Mouse (Mus musculus) forebrain, embryonic 14.5 days (tissue): ENCODE measurements around the gene Arrdc4. TPM values are rescaled to one million over a fixed set of nuclear protein-coding genes. Genes with fewer than 3 reads are reported as not detected.

Experiments
- ATAC-seq: fragments of 200-750 bp; cut with Nextera tagmentation; 2 replicates; pipeline ENCODE4 v1.8.0; 2017; ENCODE audit warnings: mild to moderate bottlenecking, moderate library complexity
- DNase-seq: peaks from one replicate; pipeline ENCODE4 v3.0.0-alpha.2; 2015; ENCODE audit warnings: low spot score
- H3K27ac ChIP-seq: fragments of 300-500 bp; sonication (generic); 2 replicates; pipeline ENCODE4 v1.5.1; 2014; ENCODE audit warnings: low read depth, mild to moderate bottlenecking, control low read depth, low read length, moderate library complexity
- H3K27me3 ChIP-seq: fragments of 300-500 bp; sonication (generic); replicated peaks from 2 replicates; pipeline ENCODE4 v1.6.1; 2014; ENCODE audit warnings: low read length, control low read depth, mixed read lengths; ENCODE audit not compliant: control insufficient read depth, insufficient read depth
- H3K36me3 ChIP-seq: fragments of 300-500 bp; sonication (generic); 2 replicates; pipeline ENCODE4 v1.6.1; 2014; ENCODE audit warnings: low read length, control low read depth; ENCODE audit not compliant: control insufficient read depth, insufficient read depth
- H3K4me1 ChIP-seq: fragments of 300-500 bp; sonication (generic); 2 replicates; pipeline ENCODE4 v1.6.1; 2014; ENCODE audit warnings: antibody characterized with exemption, low read length, control low read depth; ENCODE audit not compliant: control insufficient read depth, insufficient read depth
- H3K4me2 ChIP-seq: fragments of 300-500 bp; sonication (generic); 2 replicates; pipeline ENCODE4 v1.6.1; 2014; ENCODE audit warnings: mild to moderate bottlenecking, control low read depth, low read length
- H3K4me3 ChIP-seq: fragments of 300-500 bp; sonication (generic); 2 replicates; pipeline ENCODE4 v1.5.1; 2014; ENCODE audit warnings: low read depth, low read length, control low read depth
- H3K9ac ChIP-seq: fragments of 300-500 bp; sonication (generic); 2 replicates; pipeline ENCODE4 v1.6.1; 2014; ENCODE audit warnings: mild to moderate bottlenecking, low read length, control low read depth, moderate library complexity
- H3K9me3 ChIP-seq: fragments of 300-500 bp; sonication (generic); replicated peaks from 2 replicates; pipeline ENCODE4 v1.6.1; 2016; ENCODE audit warnings: low read length, control low read depth, mixed read lengths; ENCODE audit not compliant: control insufficient read depth
- WGBS: fragments of 180-500 bp; shearing (Covaris S2); extraction: QIAGEN DNeasy Blood & Tissue Kit; methylation state at CpG from one replicate; pipeline ENCODE4 v1.1.7; 2014; 5-methylcytosine and 5-hydroxymethylcytosine counted together
- polyA plus RNA-seq: library from polyadenylated mRNA; unstranded; fragments of >200 nt; fragmentation: Nextera tagmentation; extraction: Ambion mirVana; gene quantifications from 2 replicates; pipeline ENCODE4 v1.2.1, GENCODE M21; 2014

Arrdc4 gene
- polyA plus RNA-seq, 1 experiment from 2014 or later = 27.7 TPM

GRCm38 (mm10) chr7:68749919-68750318 lies 878 bp upstream of the Arrdc4 start:
- Histone ChIP-seq H3K4me3 (peak overlapping the region; percentile 72; the same call in 1 of the 2 replicates), H3K27me3 (no peaks in the 10 kb centered on the region), H3K27ac (no peak overlapping the region), H3K4me1 (peaks cover 15% of the 10 kb centered on the region), H3K9ac (no peak overlapping the region), H3K4me2 (peak overlapping the region; percentile 89), H3K36me3 (no peaks in the 10 kb centered on the region), H3K9me3 (no peaks in the 10 kb centered on the region)
- ATAC-seq = no peak
- DNase-seq = no peak
- WGBS = 64% methylated on average over 8 of the region's 8 CpGs

GRCm38 (mm10) chr7:68748361-68748760 lies 680 bp downstream of the Arrdc4 start:
- ATAC-seq = no peak
- 15% methylated on average over 8 of the region's 8 CpGs for WGBS
- peaks cover 21% of the 10 kb centered on the region for H3K4me1 ChIP-seq
- peak overlapping the region; percentile 72 for H3K27ac ChIP-seq
- peaks cover under 1% of the 10 kb centered on the region for H3K36me3 ChIP-seq
- peak; percentile 61 for DNase-seq
- peak overlapping the region; percentile 72 for H3K4me3 ChIP-seq
- no peaks in the 10 kb centered on the region for H3K27me3 ChIP-seq
- H3K9me3 ChIP-seq = no peaks in the 10 kb centered on the region
- peak overlapping the region; percentile 85 for H3K9ac ChIP-seq
- peak overlapping the region; percentile 89 for H3K4me2 ChIP-seq

DNA sequence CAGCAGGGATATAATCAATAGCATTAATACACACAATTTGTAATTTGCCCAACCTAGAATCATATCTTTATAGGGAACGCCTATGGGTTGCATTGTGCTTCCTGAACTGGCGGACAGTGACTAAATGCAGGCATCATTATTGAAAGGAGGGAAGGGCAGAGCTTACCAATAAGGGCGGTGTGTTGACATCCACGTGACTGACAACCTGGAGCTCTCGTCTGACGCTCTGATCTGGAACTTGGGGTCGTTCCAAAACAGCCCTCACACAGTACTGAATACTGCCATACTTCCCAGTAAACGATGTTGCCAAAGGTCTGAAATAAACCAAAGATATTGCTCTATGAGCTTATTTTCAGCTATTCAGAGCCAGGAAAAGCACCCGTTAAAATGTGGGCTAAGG lies 4.4 kb downstream of the Arrdc4 start:
- peak overlapping the region; percentile 26; the same call in 1 of the 2 replicates for H3K9ac ChIP-seq
- WGBS = 28% methylated on average over 9 of the region's 9 CpGs
- DNase-seq (peak; percentile 84), ATAC-seq (peak; percentile 24)
- H3K4me2 ChIP-seq = peak overlapping the region; percentile 27
- H3K27me3 ChIP-seq = no peaks in the 10 kb centered on the region
- H3K27ac ChIP-seq = peak overlapping the region; percentile 56
- peaks cover 21% of the 10 kb centered on the region for H3K4me1 ChIP-seq
- H3K36me3 ChIP-seq = peaks cover 34% of the 10 kb centered on the region
- no peak overlapping the region for H3K4me3 ChIP-seq
- no peaks in the 10 kb centered on the region for H3K9me3 ChIP-seq

GRCm38 (mm10) chr7:68744206-68744605 lies 4.8 kb downstream of the Arrdc4 start:
- Histone ChIP-seq H3K9me3 (no peaks in the 10 kb centered on the region), H3K27ac (0 out of 2 replicates have a peak overlapping the region, but pooled peaks have one; percentile 56), H3K4me1 (peaks cover 21% of the 10 kb centered on the region), H3K4me2 (0 out of 2 replicates have a peak overlapping the region, but pooled peaks have one; percentile 27), H3K27me3 (no peaks in the 10 kb centered on the region), H3K4me3 (no peak overlapping the region), H3K36me3 (peaks cover 38% of the 10 kb centered on the region), H3K9ac (no peak overlapping the region)
- DNase-seq (peak; percentile 72), ATAC-seq (peak; percentile 27)
- 40% methylated on average over 2 of the region's 2 CpGs for WGBS

- no peak for ATAC-seq
- no peak overlapping the region for H3K9ac ChIP-seq
- no peaks in the 10 kb centered on the region for H3K27me3 ChIP-seq
- no peak overlapping the region for H3K4me2 ChIP-seq
- no peak for DNase-seq
- WGBS = 93% methylated on average over 6 of the region's 6 CpGs
- H3K36me3 ChIP-seq = peaks cover 57% of the 10 kb centered on the region
- H3K27ac ChIP-seq = no peak overlapping the region
- no peaks in the 10 kb centered on the region for H3K9me3 ChIP-seq
- H3K4me1 ChIP-seq = peaks cover 10% of the 10 kb centered on the region
- no peak overlapping the region for H3K4me3 ChIP-seq
Observed at GRCm38 (mm10) chr7:68740763-68741162, 8.3 kb downstream of the Arrdc4 start.

DNA sequence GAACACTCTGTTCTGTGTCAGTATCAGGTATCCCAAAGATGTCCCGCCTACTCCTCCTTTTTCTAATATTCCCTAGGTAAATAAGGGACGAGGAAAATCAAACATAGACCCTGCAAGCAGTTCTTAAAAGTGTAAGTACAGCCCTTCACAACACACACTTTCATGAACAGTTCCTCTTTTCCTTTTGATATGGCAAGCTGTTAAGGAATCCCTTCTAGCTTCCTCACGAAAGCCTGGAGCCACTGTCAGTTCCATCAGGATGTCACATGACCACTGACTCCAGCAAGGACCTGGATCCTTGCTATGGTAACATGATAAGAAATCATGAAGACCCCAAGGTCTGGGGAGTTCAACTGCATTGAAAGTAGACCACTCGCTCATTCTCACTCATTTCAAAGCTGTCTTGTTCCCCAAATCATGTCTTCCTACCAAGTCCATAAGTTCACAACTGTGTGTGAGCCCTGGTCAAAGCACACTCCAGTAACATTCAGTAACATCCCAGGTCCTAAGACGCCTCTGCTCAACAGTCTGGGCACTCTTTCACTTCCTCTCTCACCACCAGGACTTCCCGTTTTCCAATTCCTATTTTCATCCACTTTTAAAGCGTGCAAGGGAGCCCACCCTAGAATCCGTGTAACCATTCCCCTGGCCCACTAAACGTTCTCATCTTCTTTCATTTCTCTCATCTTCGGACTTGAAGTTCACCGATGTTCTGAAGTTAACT lies 10.2 kb downstream of the Arrdc4 start:
- DNase-seq (no peak), ATAC-seq (no peak)
- Histone ChIP-seq H3K4me3 (no peak overlapping the region), H3K27me3 (no peaks in the 10 kb centered on the region), H3K9me3 (no peaks in the 10 kb centered on the region), H3K36me3 (peaks cover 57% of the 10 kb centered on the region), H3K4me1 (no peaks in the 10 kb centered on the region), H3K9ac (no peak overlapping the region), H3K4me2 (no peak overlapping the region), H3K27ac (no peak overlapping the region)
- WGBS = 92% methylated on average over 11 of the region's 11 CpGs

GRCm38 (mm10) chr7:68726380-68726779 lies 22.7 kb downstream of the Arrdc4 start:
- DNase-seq (no peak), ATAC-seq (no peak)
- Histone ChIP-seq H3K36me3 (no peaks in the 10 kb centered on the region), H3K27ac (no peak overlapping the region), H3K9me3 (no peaks in the 10 kb centered on the region), H3K4me3 (no peak overlapping the region), H3K27me3 (no peaks in the 10 kb centered on the region), H3K9ac (no peak overlapping the region), H3K4me1 (no peaks in the 10 kb centered on the region), H3K4me2 (no peak overlapping the region)
- WGBS = 92% methylated on average over 5 of the region's 5 CpGs

GRCm38 (mm10) chr7:68724711-68725110 lies 24.3 kb downstream of the Arrdc4 start:
- no peak overlapping the region for H3K27ac ChIP-seq
- no peak for DNase-seq
- H3K4me2 ChIP-seq = no peak overlapping the region
- H3K27me3 ChIP-seq = no peaks in the 10 kb centered on the region
- H3K36me3 ChIP-seq = no peaks in the 10 kb centered on the region
- ATAC-seq = no peak
- H3K9me3 ChIP-seq = no peaks in the 10 kb centered on the region
- no peak overlapping the region for H3K9ac ChIP-seq
- 86% methylated on average over 7 of the region's 7 CpGs for WGBS
- no peak overlapping the region for H3K4me3 ChIP-seq
- H3K4me1 ChIP-seq = no peaks in the 10 kb centered on the region

DNA sequence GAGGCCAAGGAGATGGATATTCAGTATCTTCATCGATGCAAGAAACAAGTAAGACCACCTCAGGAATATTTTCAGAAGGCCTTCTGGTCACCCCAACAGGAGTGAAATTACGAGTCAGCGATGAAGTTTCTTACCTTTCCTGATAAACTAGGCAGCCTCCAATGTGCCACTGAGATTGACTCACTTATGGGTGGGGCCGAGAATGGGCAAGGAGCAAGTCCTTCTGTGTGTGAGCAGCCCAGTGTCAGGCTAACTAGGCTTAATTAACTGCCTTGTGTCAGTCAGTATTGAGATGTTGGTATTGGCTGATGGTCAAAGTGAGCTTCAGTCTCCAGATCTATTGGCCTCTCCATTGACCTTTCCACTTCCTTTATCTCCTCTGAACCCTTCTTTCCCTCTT lies 27.5 kb downstream of the Arrdc4 start:
- H3K9ac ChIP-seq = no peak overlapping the region
- no peak overlapping the region for H3K27ac ChIP-seq
- ATAC-seq (no peak), DNase-seq (no peak)
- no peak overlapping the region for H3K4me2 ChIP-seq
- no peaks in the 10 kb centered on the region for H3K9me3 ChIP-seq
- no peaks in the 10 kb centered on the region for H3K27me3 ChIP-seq
- H3K36me3 ChIP-seq = no peaks in the 10 kb centered on the region
- no peak overlapping the region for H3K4me3 ChIP-seq
- peaks cover 10% of the 10 kb centered on the region for H3K4me1 ChIP-seq
- WGBS = 87% methylated on average over 4 of the region's 4 CpGs
